Mouse (Mus musculus): ENCODE measurements around the gene Wbp1l. TPM values are rescaled to one million over a fixed set of nuclear protein-coding genes. Genes with fewer than 3 reads are reported as not detected.

Wbp1l gene
- polyA plus RNA-seq, 1 experiment: 1.9 TPM

DNA sequence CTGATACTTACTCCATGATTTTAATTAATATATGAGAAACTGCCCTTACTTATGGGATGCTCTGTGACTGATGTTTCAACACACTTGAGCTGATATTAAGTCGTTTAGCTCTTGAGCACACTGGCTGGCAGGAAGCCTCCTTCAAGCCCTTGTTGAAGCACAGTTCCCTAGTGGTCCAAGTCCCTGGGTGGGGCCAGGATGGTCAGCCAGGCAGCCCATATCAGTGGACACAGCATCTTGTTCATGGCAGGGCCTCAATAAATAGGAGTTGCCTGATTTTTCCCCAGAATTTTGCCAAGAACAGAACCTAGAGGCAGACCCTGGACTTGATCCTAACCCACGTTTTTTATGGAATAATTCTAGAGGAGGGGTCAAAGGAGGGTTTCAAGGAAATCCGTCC lies 48.4 kb downstream of the Wbp1l start:
- H3K4me3 ChIP-seq (replicated peaks): no peak overlapping the region
- H3K9me3 ChIP-seq (ENCODE audit: control insufficient read depth, low read length): no peaks in the 10 kb centered on the region
- no peak for TF ChIP-seq TAL1 (IDR thresholded peaks at IDR 0.05; ENCODE audit: low read length)
- no peak for TF ChIP-seq GATA1 (IDR thresholded peaks at IDR 0.05; ENCODE audit: low read length)
- no peaks in the 10 kb centered on the region for H3K4me1 ChIP-seq (ENCODE audit: control insufficient read depth)
- H3K27me3 ChIP-seq (ENCODE audit: control insufficient read depth): no peaks in the 10 kb centered on the region
- peaks cover 49% of the 10 kb centered on the region for H3K36me3 ChIP-seq (ENCODE audit: control insufficient read depth)

DNA sequence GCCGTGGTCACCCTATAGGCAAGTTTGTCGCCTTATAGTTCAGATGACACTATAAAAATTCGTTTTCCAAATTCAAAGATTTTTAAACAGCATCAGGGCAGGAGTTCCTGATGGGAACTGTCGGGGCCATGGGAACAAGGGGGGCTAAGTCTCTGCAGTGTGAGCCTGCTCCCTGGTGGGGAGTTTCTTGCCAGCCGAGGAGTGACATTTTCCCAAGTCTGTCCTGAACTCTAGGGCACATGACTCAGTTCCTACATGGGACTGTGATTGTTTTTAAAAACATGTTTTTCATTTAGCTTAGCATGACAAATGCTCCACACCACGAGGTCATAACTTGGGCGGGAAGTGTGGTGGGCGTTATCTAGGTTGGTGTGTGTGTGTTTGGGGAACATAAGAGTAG lies 49.0 kb downstream of the Wbp1l start:
- Histone ChIP-seq H3K36me3 (ENCODE audit: control insufficient read depth) (peaks cover 55% of the 10 kb centered on the region), H3K27me3 (ENCODE audit: control insufficient read depth) (no peaks in the 10 kb centered on the region), H3K4me3 (replicated peaks) (no peak overlapping the region), H3K4me1 (ENCODE audit: control insufficient read depth) (no peaks in the 10 kb centered on the region), H3K9me3 (ENCODE audit: control insufficient read depth, low read length) (no peaks in the 10 kb centered on the region)
- TF ChIP-seq TAL1 (IDR thresholded peaks at IDR 0.05; ENCODE audit: low read length) (no peak), GATA1 (IDR thresholded peaks at IDR 0.05; ENCODE audit: low read length) (no peak)

DNA sequence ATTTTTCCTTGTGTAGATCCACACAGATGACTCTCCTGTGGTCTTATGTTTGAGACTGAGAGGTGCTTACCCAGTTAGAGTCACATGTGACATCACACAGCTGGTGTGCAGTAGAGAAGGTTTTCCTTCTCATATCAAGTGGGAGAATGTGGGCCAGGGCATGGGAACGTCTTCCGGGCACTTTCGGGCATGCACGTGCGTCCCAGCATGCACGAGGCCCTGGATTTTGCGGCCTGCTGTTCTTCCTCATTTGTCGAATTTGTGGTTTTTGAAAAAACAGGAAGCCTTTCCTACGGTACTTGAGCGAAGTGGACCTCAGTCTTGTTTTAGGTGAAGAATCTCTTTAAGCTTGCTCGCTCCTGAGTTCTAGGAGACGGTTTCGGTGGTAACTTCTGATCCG lies 49.7 kb downstream of the Wbp1l start:
- no peaks in the 10 kb centered on the region for H3K9me3 ChIP-seq (ENCODE audit: control insufficient read depth, low read length)
- TF ChIP-seq TAL1 (IDR thresholded peaks at IDR 0.05; ENCODE audit: low read length) (no peak), GATA1 (IDR thresholded peaks at IDR 0.05; ENCODE audit: low read length) (no peak)
- peaks cover 62% of the 10 kb centered on the region for H3K36me3 ChIP-seq (ENCODE audit: control insufficient read depth)
- H3K4me3 ChIP-seq (replicated peaks): no peak overlapping the region
- no peaks in the 10 kb centered on the region; the same call in 1 of the 2 replicates for H3K4me1 ChIP-seq (ENCODE audit: control insufficient read depth)
- H3K27me3 ChIP-seq (ENCODE audit: control insufficient read depth): no peaks in the 10 kb centered on the region

DNA sequence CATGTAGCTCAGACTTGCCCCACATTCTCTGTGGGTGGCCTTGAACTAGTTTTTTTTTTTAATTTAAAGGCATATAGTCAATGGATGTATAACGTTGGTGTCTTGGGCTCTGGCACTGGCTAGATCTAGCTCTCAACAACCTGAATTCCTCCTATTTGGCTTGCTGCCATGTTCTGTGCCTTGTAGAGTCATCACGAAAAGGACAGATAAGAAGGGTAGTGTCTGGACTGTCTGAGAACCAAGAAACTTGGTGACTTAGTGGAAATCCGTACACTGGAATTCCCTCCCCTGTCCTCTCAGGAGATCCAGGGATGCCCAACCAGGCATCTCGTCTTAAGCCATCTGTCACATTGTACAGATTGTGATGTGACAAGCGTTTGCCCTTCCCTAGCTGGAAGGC lies 54.3 kb downstream of the Wbp1l start:
- no peak for TF ChIP-seq GATA1 (IDR thresholded peaks at IDR 0.05; ENCODE audit: low read length)
- TF ChIP-seq TAL1 (IDR thresholded peaks at IDR 0.05; ENCODE audit: low read length): no peak

DNA sequence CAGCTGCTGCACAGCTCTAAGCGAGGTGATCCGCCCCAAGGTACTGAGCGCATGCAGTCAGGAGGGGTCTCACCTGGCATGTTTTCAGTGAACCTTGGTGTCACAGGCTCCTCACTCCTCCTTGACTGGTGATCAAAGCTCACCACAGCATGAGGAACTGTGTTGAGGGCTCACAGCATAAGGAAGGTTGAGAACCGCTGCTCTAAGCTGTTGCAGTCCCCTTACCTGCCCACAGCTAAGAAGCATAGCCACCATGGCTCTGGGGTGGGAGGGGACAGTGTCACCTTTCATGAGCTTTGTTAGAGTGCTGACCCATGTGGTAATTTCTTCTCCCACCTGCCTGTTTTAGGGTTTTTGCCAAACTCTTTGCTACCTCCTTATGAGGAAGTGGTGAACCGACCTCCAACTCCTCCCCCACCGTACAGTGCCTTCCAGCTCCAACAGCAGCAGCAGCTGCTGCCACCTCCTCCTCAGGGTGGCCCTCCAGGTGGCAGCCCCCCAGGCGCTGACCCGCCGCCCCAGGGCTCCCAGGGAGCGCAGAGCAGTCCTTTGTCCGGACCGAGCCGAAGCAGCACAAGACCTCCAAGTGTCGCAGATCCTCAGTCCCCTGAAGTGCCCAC lies 54.8 kb downstream of the Wbp1l start:
- Histone ChIP-seq H3K4me3 (replicated peaks) (no peak overlapping the region), H3K9me3 (ENCODE audit: control insufficient read depth, low read length) (no peaks in the 10 kb centered on the region), H3K27me3 (ENCODE audit: control insufficient read depth) (no peaks in the 10 kb centered on the region), H3K4me1 (ENCODE audit: control insufficient read depth) (no peaks in the 10 kb centered on the region; the same call in 1 of the 2 replicates), H3K36me3 (ENCODE audit: control insufficient read depth) (peaks cover 64% of the 10 kb centered on the region)
- TF ChIP-seq TAL1 (IDR thresholded peaks at IDR 0.05; ENCODE audit: low read length) (no peak), GATA1 (IDR thresholded peaks at IDR 0.05; ENCODE audit: low read length) (no peak)

More for the DNA sequence above, 54.3 kb downstream of the Wbp1l start:
- Histone ChIP-seq H3K27me3 (ENCODE audit: control insufficient read depth) (no peaks in the 10 kb centered on the region), H3K36me3 (ENCODE audit: control insufficient read depth) (peaks cover 68% of the 10 kb centered on the region), H3K9me3 (ENCODE audit: control insufficient read depth, low read length) (no peaks in the 10 kb centered on the region), H3K4me1 (ENCODE audit: control insufficient read depth) (no peaks in the 10 kb centered on the region; the same call in 1 of the 2 replicates), H3K4me3 (replicated peaks) (no peak overlapping the region)

DNA sequence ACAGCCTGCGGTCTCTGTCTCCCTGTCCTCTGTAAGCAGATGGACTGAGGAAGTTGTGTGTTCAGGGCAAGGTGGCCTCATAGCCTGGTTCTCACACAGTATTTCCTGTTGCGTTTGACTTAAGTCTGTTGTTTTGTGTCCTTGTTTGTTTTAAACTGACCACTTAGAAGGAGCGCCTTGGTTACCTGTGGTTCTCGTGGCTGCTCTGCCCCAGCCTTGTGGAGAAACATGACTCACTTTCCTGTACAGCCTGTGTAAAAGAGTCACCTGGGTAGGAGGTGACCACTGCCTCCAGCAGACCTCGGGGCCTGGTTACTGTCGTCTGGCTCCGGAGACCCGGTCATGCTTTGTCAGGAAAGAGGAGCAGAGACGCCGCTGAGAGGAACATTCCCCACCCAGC lies 56.7 kb downstream of the Wbp1l start:
- Histone ChIP-seq H3K9me3 (ENCODE audit: control insufficient read depth, low read length) (no peaks in the 10 kb centered on the region), H3K4me3 (replicated peaks) (no peak overlapping the region), H3K27me3 (ENCODE audit: control insufficient read depth) (no peaks in the 10 kb centered on the region), H3K4me1 (ENCODE audit: control insufficient read depth) (no peaks in the 10 kb centered on the region; the same call in 1 of the 2 replicates), H3K36me3 (ENCODE audit: control insufficient read depth) (peaks cover 57% of the 10 kb centered on the region)
- TF ChIP-seq GATA1 (IDR thresholded peaks at IDR 0.05; ENCODE audit: low read length) (no peak), TAL1 (IDR thresholded peaks at IDR 0.05; ENCODE audit: low read length) (no peak)

DNA sequence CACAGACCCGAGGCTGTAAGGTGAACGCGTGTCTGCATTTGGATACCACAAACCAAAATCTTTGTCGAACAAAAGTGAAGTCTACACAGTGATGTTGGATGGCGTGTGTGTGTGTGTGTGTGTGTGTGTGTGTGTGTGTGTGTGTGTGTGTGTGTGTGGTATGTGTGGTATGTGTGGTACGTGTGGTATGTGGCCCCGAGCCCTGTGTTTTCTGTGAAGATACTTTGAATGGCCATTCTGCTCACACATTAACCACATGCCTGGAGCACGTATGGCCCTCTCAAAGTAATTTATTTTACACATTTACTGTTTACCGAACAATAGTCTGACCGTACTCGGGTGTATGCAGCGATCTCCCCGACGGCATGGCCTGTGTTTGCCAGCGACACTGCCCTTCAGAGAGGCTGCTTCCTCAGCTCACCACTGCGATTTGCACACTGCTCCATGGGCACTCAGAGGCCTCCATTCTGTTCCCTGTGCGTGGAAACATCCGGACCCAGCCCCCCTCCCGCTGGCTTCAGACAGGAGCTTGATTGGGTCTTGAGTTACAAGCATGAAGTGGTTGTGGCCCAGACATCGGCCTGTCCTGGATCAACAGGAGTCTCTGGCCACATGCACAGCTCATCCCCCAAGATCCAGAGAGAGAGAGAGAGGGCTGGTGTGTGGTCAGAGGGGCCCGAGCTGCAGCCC lies 57.4 kb downstream of the Wbp1l start:
- Histone ChIP-seq H3K36me3 (ENCODE audit: control insufficient read depth) (peaks cover 57% of the 10 kb centered on the region), H3K4me3 (replicated peaks) (no peak overlapping the region), H3K9me3 (ENCODE audit: control insufficient read depth, low read length) (no peaks in the 10 kb centered on the region), H3K4me1 (ENCODE audit: control insufficient read depth) (no peaks in the 10 kb centered on the region; the same call in 1 of the 2 replicates), H3K27me3 (ENCODE audit: control insufficient read depth) (no peaks in the 10 kb centered on the region)
- TF ChIP-seq GATA1 (IDR thresholded peaks at IDR 0.05; ENCODE audit: low read length): no peak
- TF ChIP-seq TAL1 (IDR thresholded peaks at IDR 0.05; ENCODE audit: low read length): no peak

DNA sequence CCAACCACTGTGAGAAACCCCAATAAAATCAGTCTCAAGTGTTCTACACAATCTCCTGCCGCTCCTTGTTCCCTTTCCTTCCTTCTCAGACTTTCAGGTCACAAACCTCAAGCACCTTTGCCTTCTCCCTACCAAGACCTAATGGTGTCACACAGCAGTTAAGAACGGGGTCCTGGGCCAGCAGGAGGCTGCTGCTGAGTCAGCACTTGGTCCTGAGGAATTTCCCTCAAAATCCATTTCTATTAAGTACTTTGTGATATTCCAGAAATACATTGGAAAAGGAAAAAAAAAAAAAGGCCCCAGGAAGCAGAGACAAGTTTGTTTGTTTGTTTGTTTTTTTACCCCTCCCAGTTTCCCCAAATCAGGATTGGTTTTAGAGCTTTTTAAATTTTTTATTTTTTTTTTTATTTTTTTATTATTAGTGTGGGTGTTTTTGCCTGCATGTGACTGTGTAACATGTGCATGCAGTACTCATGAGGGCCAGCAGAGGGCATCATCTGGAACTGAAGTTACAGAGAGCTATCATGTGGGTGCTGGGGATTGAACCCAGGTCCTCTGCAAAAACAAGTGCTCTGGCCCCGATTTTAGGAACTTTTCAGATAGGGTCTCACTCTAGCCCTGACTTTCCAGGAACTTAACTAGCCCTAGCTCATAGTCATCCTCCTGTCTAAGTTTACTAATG lies 58.6 kb downstream of the Wbp1l start:
- TF ChIP-seq GATA1 (IDR thresholded peaks at IDR 0.05; ENCODE audit: low read length): no peak
- TF ChIP-seq TAL1 (IDR thresholded peaks at IDR 0.05; ENCODE audit: low read length): no peak
- no peaks in the 10 kb centered on the region for H3K27me3 ChIP-seq (ENCODE audit: control insufficient read depth)
- no peaks in the 10 kb centered on the region; the same call in 1 of the 2 replicates for H3K4me1 ChIP-seq (ENCODE audit: control insufficient read depth)
- peaks cover 48% of the 10 kb centered on the region for H3K36me3 ChIP-seq (ENCODE audit: control insufficient read depth)
- no peaks in the 10 kb centered on the region for H3K9me3 ChIP-seq (ENCODE audit: control insufficient read depth, low read length)
- H3K4me3 ChIP-seq (replicated peaks): no peak overlapping the region

DNA sequence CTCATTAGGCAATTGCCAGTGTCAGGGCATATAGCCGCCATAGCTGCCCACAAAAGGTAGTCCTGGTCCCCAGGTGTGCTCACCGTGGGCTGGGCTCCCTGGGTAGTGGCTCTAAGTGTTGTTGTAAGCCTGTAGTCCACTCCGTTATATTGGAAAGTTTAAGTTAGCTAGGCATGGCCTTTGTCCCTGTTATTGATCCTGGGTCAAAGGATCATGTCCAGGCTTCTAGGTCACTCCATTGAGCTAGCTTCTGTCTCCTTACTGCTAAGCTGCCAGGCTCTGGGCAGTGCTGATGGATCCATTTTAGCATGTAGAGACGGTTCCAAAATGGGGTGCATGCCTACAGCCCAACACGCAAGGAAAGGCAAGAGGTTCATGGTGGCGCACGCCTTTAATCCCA lies 59.5 kb downstream of the Wbp1l start:
- H3K4me3 ChIP-seq (replicated peaks): no peak overlapping the region
- peaks cover 40% of the 10 kb centered on the region for H3K36me3 ChIP-seq (ENCODE audit: control insufficient read depth)
- no peaks in the 10 kb centered on the region; the same call in 1 of the 2 replicates for H3K4me1 ChIP-seq (ENCODE audit: control insufficient read depth)
- H3K27me3 ChIP-seq (ENCODE audit: control insufficient read depth): no peaks in the 10 kb centered on the region
- H3K9me3 ChIP-seq (ENCODE audit: control insufficient read depth, low read length): no peaks in the 10 kb centered on the region
- TF ChIP-seq TAL1 (IDR thresholded peaks at IDR 0.05; ENCODE audit: low read length) (no peak), GATA1 (IDR thresholded peaks at IDR 0.05; ENCODE audit: low read length) (no peak)
